Mouse (Mus musculus): ENCODE data around the gene Ankrd13d. TPM values are rescaled to one million over a fixed set of nuclear protein-coding genes. Genes with fewer than 3 reads are reported as not detected.
"Not testable (repeated sequence)": the region's sequence is repeated elsewhere in the genome, so short reads cannot be mapped to it uniquely, and the experiment has no call there.

Gene Ankrd13d
- total RNA-seq, 1 experiment from 2014 or later: 6.0 TPM

- ATAC-seq (replicated peaks in 1 of 2; ENCODE audit: insufficient read depth in 1 of 2, low FRiP score in 2 of 2, low TSS enrichment in 1 of 2, low read depth in 1 of 2, poor library complexity in 2 of 2, severe bottlenecking in 2 of 2): no peak
Observed at GRCm38 (mm10) chr19:4280425-4280824, 2.5 kb downstream of the Ankrd13d start.

- ATAC-seq (replicated peaks in 1 of 2; ENCODE audit: insufficient read depth in 1 of 2, low FRiP score in 2 of 2, low TSS enrichment in 1 of 2, low read depth in 1 of 2, poor library complexity in 2 of 2, severe bottlenecking in 2 of 2): no peak
Observed at GRCm38 (mm10) chr19:4279487-4279886, 3.5 kb downstream of the Ankrd13d start.

DNA sequence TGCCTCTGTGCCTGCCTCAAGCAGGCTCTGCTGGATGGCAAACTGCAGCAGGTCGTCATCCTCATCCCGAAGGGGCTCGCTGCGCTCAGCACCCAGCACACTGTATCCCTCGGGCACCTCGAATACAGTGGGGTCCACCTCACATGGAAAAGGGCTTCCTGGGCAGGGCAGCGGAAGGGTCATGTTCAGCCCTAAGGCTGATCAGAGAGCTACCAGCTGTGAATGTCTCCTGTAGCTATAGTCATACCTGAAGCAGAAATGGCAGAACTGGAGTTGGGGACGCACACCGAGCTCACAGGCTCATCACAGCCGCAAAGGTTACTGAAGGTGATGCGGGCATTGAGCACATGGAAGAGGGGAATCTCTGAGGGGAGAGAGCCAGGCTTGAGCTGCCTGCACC, 12.0 kb downstream of the Ankrd13d start:
- no peak for ATAC-seq (replicated peaks in 1 of 2; ENCODE audit: insufficient read depth in 1 of 2, low FRiP score in 2 of 2, low TSS enrichment in 1 of 2, low read depth in 1 of 2, poor library complexity in 2 of 2, severe bottlenecking in 2 of 2)

GRCm38 (mm10) chr19:4270187-4270586, 12.8 kb downstream of the Ankrd13d start:
- ATAC-seq (replicated peaks in 1 of 2; ENCODE audit: insufficient read depth in 1 of 2, low FRiP score in 2 of 2, low TSS enrichment in 1 of 2, low read depth in 1 of 2, poor library complexity in 2 of 2, severe bottlenecking in 2 of 2): no peak

DNA sequence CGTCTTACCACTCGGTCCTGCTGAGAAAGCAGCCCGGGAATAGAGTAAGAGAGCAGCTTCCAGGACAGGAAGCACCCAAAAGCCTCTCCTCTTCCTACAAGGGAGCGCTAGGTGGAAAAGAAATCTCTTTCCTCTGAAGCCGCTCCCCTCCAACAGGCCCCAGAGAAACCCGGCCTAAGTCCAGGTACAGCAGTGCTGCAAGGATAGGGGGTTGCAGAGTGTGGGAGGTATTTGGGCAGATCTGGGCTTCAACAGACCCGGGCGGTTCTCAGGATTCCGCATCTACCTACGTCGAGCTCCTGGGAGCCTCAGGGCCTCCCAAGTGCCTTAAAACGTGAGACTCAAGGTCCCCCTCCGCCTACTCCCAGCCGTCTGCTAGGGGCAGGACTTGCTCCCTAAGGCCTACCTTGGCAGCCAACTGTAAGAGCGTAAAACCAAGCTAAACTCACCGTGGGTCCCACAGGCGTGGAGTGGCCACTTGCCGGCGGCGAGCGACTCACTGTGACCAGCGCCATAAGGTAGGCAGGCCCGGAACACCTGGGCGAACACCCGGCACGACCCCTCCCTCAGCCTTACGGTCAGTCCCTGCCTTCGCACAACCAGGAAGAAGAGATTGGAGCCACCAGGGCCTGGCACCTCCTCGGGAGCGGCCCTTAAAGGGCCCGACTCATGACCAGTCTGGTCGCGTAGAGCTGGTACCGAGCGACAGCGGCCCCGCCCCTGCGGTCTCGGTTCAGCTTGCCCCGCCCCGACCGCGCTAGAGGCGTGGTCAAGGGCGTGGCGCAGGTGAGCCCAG, 14.2 kb downstream of the Ankrd13d start, which contains the start of gene Ssh3:
TSS of gene Ssh3 (minus strand) at position 615 of the 796 bp plus-strand sequence.
- peak; percentile 81 to 83 for ATAC-seq (replicated peaks in 1 of 2; ENCODE audit: insufficient read depth in 1 of 2, low FRiP score in 2 of 2, low TSS enrichment in 1 of 2, low read depth in 1 of 2, poor library complexity in 2 of 2, severe bottlenecking in 2 of 2)

DNA sequence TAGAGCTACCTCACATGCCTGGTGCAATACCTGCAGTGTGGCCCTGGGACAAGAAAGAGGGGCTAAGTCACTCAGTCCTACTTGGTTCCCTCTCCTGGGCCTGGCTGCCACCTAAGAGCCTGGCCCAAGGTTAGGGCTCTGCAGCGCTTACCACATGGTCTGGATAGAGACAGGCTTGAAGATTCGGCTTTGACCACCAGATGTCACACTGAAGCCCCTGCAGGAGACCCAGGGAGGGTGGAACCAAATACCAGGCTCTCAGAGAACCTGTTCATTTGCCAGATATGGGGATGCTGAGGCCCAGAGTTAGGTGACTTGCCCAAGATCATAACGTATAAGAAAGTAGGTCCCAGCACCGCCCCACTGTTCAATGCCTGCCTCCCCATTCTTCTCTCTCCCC, 17.0 kb downstream of the Ankrd13d start:
- no peak for ATAC-seq (replicated peaks in 1 of 2; ENCODE audit: insufficient read depth in 1 of 2, low FRiP score in 2 of 2, low TSS enrichment in 1 of 2, low read depth in 1 of 2, poor library complexity in 2 of 2, severe bottlenecking in 2 of 2)

GRCm38 (mm10) chr19:4264171-4264780, 18.7 kb downstream of the Ankrd13d start:
- no peak for ATAC-seq (replicated peaks in 1 of 2; ENCODE audit: insufficient read depth in 1 of 2, low FRiP score in 2 of 2, low TSS enrichment in 1 of 2, low read depth in 1 of 2, poor library complexity in 2 of 2, severe bottlenecking in 2 of 2)

GRCm38 (mm10) chr19:4263702-4264101, 19.2 kb downstream of the Ankrd13d start:
- ATAC-seq (replicated peaks in 1 of 2; ENCODE audit: insufficient read depth in 1 of 2, low FRiP score in 2 of 2, low TSS enrichment in 1 of 2, low read depth in 1 of 2, poor library complexity in 2 of 2, severe bottlenecking in 2 of 2): peak in 1 of 2 experiments; percentile 26; a peak in 1 of 4 replicates

DNA sequence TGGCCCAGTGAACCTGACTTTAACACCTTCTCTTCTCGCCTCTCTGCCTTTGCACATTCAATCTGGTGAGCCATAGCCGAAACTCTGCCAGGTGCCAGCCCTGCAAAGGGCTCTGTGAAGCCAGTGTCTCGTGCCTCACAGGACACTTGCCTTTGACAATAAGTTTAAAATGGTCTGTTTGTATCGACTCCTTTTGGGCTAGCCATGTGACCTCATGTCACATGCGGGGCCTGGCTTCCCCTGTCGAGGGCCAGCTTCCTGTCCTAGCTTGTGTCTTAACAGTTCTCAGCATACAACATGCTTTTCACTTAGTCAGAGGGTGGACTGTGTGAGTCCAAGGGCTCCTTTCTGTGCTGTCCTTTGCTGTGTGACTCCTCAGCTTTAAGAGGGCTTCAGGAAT, 20.2 kb downstream of the Ankrd13d start:
- ATAC-seq (replicated peaks in 1 of 2; ENCODE audit: insufficient read depth in 1 of 2, low FRiP score in 2 of 2, low TSS enrichment in 1 of 2, low read depth in 1 of 2, poor library complexity in 2 of 2, severe bottlenecking in 2 of 2): no peak

GRCm38 (mm10) chr19:4261038-4261698, 21.8 kb downstream of the Ankrd13d start:
- peak in 1 of 2 experiments; percentile 42; a peak in 1 of 4 replicates for ATAC-seq (replicated peaks in 1 of 2; ENCODE audit: insufficient read depth in 1 of 2, low FRiP score in 2 of 2, low TSS enrichment in 1 of 2, low read depth in 1 of 2, poor library complexity in 2 of 2, severe bottlenecking in 2 of 2)

- no peak for ATAC-seq (replicated peaks in 1 of 2; ENCODE audit: insufficient read depth in 1 of 2, low FRiP score in 2 of 2, low TSS enrichment in 1 of 2, low read depth in 1 of 2, poor library complexity in 2 of 2, severe bottlenecking in 2 of 2)
Observed at GRCm38 (mm10) chr19:4257897-4258252, 25.1 kb downstream of the Ankrd13d start.

- ATAC-seq (replicated peaks in 1 of 2; ENCODE audit: insufficient read depth in 1 of 2, low FRiP score in 2 of 2, low TSS enrichment in 1 of 2, low read depth in 1 of 2, poor library complexity in 2 of 2, severe bottlenecking in 2 of 2): peak; percentile 91 to 93
Observed at GRCm38 (mm10) chr19:4257216-4257896, 25.6 kb downstream of the Ankrd13d start.

- ATAC-seq (replicated peaks in 1 of 2; ENCODE audit: insufficient read depth in 1 of 2, low FRiP score in 2 of 2, low TSS enrichment in 1 of 2, low read depth in 1 of 2, poor library complexity in 2 of 2, severe bottlenecking in 2 of 2): no peak
Observed at GRCm38 (mm10) chr19:4255583-4256162, 27.3 kb downstream of the Ankrd13d start.

DNA sequence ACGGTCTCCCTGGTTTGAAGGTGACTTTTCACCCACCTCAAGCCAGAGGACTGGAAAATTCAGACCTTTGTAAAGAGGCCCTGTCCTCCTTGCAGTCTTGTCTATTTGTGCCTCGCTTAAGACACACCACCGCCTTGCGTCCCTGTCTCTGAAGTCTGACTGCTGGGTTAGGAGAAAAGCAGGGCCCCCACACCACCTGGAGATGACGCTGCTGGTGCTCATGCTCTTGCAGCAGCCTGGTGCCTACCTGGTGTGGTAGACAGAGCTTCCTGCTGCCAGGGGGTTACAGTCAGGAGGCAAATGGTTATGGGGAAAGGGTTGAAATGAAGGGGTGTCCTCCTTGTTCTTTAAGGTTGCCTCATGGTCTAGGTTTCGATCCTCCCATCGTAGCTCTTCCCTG, 28.7 kb downstream of the Ankrd13d start:
- no peak for ATAC-seq (replicated peaks in 1 of 2; ENCODE audit: insufficient read depth in 1 of 2, low FRiP score in 2 of 2, low TSS enrichment in 1 of 2, low read depth in 1 of 2, poor library complexity in 2 of 2, severe bottlenecking in 2 of 2)

DNA sequence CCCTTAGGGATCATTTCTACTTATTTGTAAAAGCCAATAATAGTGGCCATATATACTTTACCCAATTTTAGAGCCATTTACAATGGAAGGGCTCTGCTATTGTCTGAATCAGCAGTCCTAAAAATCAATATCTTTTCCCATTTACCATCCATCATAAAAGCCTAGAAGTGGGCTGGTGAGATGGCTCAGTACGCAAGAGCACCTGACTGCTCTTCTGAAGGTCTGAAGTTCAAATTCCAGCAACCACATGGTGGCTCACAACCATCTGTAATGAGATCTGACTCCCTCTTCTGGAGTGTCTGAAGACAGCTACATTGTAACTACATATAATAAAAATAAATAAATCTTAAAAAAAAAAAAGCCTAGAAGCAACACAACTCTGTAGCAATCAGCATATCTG, 34.3 kb downstream of the Ankrd13d start:
- not testable (repeated sequence) for ATAC-seq (replicated peaks in 1 of 2; ENCODE audit: insufficient read depth in 1 of 2, low FRiP score in 2 of 2, low TSS enrichment in 1 of 2, low read depth in 1 of 2, poor library complexity in 2 of 2, severe bottlenecking in 2 of 2)

DNA sequence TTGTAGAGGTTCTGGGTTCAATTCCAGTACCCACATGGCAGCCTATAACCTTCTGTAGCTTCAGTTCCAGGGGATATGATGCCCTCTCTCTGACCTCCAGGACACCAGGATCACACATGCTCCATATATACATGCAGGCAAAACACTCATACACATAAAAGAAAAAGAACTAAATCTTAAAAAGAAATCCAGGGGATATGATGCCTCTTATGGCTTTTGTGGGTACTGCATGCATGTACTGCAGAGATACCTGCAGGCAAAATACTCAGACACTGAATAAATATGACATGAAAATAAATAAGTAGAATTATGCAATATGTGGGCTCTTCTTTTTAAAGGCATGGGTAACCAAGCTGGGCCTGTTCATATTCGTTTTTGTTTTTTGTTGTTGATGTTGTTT, 35.9 kb downstream of the Ankrd13d start:
- no peak for ATAC-seq (replicated peaks in 1 of 2; ENCODE audit: insufficient read depth in 1 of 2, low FRiP score in 2 of 2, low TSS enrichment in 1 of 2, low read depth in 1 of 2, poor library complexity in 2 of 2, severe bottlenecking in 2 of 2)

- no peak for ATAC-seq (replicated peaks in 1 of 2; ENCODE audit: insufficient read depth in 1 of 2, low FRiP score in 2 of 2, low TSS enrichment in 1 of 2, low read depth in 1 of 2, poor library complexity in 2 of 2, severe bottlenecking in 2 of 2)
Observed at GRCm38 (mm10) chr19:4244775-4245174, 38.2 kb downstream of the Ankrd13d start.
